19 mouse cellular contexts compared by ENCODE assay signal in the genomic region with DNA sequence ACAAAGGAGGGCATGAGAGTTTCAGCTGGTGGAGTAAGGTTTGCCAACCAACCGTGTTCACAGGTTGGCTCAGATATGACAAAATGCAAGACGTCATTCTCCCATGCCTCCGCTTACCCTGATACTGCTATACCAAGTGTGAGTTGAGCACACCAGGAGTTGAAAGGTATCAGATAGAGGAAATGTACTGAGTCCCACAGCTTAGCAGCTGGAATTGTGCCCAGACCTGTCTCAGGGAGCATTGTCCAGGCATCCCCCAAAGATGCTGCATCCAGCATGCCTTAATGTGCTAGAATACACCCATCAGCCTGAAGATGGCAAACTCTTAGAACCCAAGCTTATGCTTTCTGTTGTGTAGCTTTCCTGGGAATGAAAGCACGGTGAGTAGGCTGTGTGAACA.
"Had no signal": no experiment of that assay in that cellular context is flagged by ENCODE, and none has a peak within 500 bp of the region (broad histone marks: within the 10 kb centered on the region; RNA-seq: fewer than 3 reads in every experiment).

No protein-coding gene starts in this region.

- H3K4me2 ChIP-seq: lung, embryonic 14.5 days; midbrain, embryonic 12.5 days; neural tube, embryonic 13.5 days; neural tube, embryonic 15.5 days had no signal

- H3K9ac ChIP-seq: lung, embryonic 14.5 days; midbrain, embryonic 12.5 days; neural tube, embryonic 13.5 days; neural tube, embryonic 15.5 days had no signal

- H3K36me3 ChIP-seq: midbrain, embryonic 10.5 days; midbrain, embryonic 12.5 days; neural tube, embryonic 13.5 days; neural tube, embryonic 15.5 days had no signal

- H3K27ac ChIP-seq: midbrain, embryonic 10.5 days; midbrain, embryonic 12.5 days; neural tube, embryonic 13.5 days; neural tube, embryonic 15.5 days had no signal

- H3K9me3 ChIP-seq: midbrain, embryonic 10.5 days; midbrain, embryonic 12.5 days; neural tube, embryonic 13.5 days; neural tube, embryonic 15.5 days had no signal

- H3K27me3 ChIP-seq: midbrain, embryonic 12.5 days had no signal

- H3K4me1 ChIP-seq: midbrain, embryonic 10.5 days had no signal

- ATAC-seq: midbrain, embryonic 16.5 days had no signal

- DNase-seq: lung, adult 18-20 months; lung, embryonic 14.5 days; lung, postnatal 10 days; lung, postnatal 4 days; midbrain, embryonic 14.5 days; retina, postnatal 1 day; right cerebral cortex, adult 18-20 months; right cerebral cortex, postnatal 25 days; right cerebral cortex, postnatal 4 days; spleen, adult 18-20 months; thymus, adult 18-20 months; thymus, postnatal 14 days; thymus, postnatal 36 days had no signal

- H3K4me3 ChIP-seq: midbrain, embryonic 10.5 days; midbrain, embryonic 12.5 days; myocyte; neural tube, embryonic 13.5 days; neural tube, embryonic 15.5 days had no signal
